Mouse (Mus musculus) fat pad, adult 2 months (tissue): ENCODE data around the gene Phf2.

Source experiments
- DNase-seq: peaks from one replicate; pipeline ENCODE4 v3.0.0-alpha.2; 2011; ENCODE audit warnings: low read depth, low spot score; ENCODE audit errors: extremely low read depth

Phf2 gene

GRCm38 (mm10) chr13:48858054-48858453, 12.9 kb downstream of the Phf2 start:
- no peak for DNase-seq

GRCm38 (mm10) chr13:48857246-48857932, 13.5 kb downstream of the Phf2 start:
- DNase-seq: no peak

DNA sequence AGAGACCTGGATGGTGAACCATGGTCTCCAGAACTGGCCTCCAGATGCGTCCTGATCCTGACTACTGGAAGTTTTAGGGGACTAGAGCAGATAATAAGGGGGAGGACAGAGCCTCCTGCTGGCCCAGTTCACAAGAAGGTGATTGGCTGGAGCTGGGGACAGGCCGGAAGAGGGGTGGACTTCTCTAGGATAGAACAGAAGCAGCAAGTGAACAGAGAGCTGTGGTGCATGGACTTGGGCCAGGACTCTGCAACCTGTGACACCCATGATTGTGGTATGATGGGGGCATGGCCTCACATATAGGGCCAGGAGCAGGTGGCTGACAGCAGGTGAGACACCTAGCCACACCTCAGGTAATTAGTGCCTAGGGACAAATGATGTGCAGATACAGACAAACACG, 17.0 kb downstream of the Phf2 start:
- no peak for DNase-seq

DNA sequence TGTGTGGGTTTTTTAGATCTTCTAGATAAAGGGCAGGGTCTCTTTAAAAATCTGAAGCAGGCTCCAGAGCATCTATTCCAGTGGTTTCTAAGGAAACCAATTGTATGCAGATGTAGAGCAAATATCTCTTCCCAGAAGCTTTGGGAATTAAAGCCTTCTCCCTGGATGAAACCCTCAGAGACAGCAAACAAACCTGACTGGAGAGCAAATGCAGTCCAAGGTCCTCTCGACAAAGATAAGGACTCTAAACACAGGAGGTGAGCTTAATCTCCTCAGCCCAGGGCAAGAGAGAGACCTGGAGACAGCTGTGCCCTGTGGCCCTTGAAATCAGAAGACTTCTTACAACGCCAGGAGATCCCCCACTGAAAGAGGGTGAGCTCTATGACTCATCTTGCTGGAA, 17.4 kb downstream of the Phf2 start:
- no peak for DNase-seq

DNA sequence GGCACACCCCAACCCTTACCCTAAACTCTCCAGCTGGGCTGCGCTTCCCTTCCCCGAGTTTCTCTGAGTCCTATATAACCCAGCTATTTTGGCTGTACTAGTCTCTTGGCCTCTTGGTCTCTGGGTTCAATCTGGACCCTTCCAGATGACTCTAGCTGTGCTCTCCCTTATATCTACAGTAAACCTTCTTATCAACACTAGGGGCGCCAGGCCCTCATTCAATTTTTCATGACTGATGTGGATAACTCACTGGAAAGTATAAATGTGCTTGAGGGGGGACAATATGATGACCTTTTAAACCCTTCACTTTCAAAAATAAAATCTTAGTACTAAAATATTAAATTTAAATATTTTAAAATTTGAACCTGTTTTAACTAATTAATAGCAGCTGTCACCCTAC, 18.1 kb downstream of the Phf2 start:
- no peak for DNase-seq

GRCm38 (mm10) chr13:48851719-48852118, 19.2 kb downstream of the Phf2 start:
- DNase-seq: no peak

DNA sequence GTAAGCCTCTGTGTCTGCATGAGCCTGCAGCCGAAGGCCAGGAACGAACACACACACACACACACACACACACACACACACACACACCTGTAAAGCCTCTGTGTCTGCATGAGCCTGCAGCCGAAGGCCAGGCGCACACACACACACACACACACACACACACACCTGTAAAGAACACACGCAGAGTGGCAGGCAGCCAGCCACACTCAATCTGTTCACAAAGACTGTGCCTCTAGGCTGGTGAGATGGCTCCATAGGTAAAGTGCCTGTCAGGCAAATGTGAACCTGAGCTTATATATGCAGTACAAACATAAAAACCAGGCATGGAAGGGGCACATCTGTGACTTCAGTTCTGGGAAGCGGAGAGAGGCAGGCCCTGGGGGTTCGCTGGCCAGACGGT, 20.1 kb downstream of the Phf2 start:
- no peak for DNase-seq

- no peak for DNase-seq
Observed at GRCm38 (mm10) chr13:48850326-48850725, 20.6 kb downstream of the Phf2 start.

DNA sequence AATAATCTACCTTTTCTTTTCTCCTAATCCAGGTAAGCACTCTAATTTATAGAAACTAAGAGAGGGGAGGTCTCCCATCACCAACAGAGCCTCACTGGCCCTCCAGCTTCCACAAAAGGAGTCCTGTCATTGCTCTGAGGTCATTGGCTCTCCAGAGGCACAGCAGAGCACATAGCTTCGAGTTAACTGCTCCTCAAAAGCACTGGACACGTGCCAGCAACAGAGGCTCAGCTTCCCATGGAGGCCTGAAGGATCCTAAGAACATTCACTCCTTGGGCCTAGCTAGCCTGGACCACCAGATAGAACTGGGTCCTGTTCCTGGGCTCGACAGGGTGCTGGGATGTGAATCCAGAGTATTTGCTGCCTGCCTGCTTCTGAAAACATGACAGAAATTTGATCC, 21.8 kb downstream of the Phf2 start:
- no peak for DNase-seq

DNA sequence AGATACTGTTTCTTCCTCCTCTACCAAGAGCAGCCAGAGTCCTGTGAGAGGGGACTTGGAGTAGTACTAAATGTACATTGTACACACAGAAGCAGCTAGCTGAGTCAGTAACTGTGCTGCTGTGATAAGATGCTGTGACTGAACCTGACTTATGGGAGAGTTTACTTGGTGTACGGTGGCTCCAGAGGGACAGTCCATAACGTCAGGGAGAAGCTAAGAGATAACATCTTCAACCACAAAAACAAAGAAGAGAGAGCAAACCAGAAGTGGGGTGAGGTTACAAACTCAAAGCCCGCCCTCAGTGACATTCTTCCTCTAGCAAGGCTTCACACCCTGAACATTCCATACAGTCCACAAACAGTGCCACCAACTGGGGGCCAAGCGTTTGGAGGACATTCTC, 25.6 kb downstream of the Phf2 start:
- no peak for DNase-seq

GRCm38 (mm10) chr13:48843530-48843929, 27.4 kb downstream of the Phf2 start:
- DNase-seq: no peak

DNA sequence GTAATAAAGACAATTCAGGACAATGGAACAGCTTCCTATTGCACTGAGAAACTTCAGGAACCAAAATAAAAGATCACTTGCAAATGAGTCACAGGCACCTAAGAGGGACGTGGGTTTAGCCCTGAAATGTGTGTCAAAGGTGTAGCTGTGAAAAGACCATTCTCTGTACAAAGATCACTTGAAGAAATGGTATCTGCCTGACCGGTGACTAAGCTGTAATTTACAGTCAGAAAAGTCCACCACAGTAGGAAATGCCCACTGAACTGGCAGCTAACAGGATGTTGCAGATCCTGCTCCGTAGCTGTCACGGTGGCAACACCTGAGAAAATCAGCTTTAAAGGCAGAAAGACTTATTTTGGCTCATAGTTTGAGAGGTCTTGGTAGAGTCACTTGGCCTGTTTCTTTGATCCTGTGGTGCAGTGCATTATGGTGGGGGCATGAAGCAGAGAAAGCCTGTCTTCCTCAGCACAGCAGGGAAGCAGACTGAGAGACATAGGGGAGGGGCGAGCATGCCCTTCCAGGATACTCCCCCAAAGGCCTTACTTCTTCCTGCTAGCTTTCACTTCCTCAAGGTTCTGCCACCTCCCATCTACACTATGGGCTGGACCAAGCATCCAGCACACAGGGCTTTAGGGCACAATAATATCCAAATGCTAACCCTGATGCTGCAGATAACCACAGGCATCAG, 28.9 kb downstream of the Phf2 start:
- DNase-seq: no peak

- no peak for DNase-seq
Observed at GRCm38 (mm10) chr13:48838284-48838683, 32.6 kb downstream of the Phf2 start.

DNA sequence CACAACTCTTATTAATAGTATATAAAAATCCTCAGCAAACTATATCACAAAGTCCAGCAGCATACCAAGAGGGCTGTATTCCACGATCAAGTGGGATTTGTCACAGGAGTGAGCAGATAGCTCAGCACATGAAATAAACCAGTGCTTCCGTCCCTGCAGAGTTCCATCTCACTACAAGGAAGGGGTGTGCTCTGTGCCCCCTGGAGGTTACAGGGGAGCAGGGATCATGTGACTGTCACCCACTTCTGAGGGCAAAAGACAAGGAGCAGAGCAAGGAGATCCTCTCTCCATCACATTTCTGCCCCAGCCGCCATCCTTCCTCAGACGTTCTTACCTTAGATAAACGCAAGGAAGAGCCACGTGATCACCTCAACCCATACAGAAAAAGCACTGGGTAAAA, 33.4 kb downstream of the Phf2 start:
- no peak for DNase-seq

DNA sequence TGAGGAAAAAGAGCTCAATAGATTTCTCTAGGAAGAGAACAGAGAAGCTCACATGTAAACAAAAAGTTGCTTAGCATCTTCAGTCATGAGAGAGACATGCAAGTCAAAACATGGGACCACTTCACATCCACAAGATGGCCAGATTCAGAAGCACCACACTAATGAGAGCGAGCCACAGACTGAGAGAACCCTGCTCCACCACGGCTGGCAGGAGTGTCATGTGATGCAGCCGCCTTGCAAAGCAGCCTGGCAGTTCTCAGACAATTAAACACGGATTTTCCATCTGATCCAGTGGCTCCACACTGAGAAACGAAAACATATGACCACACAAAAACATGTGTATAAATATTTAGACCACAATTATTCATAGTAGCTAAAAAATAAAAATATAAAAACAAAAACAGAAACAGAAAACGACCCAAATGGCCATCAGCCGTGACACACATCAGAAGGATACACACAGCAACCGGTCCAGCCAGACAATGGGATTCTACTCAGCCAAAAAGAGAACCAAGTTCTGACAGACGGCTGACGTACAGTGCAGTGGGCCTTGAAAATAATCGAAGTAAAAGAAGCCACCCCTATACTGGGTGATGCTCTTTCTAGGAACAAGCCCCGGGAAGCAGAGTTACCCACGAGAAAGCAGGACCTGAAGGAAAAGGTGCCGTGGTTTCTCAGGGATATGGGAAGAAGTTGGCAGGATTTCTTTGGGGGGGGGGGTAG, 40.2 kb downstream of the Phf2 start:
- DNase-seq: no peak

DNA sequence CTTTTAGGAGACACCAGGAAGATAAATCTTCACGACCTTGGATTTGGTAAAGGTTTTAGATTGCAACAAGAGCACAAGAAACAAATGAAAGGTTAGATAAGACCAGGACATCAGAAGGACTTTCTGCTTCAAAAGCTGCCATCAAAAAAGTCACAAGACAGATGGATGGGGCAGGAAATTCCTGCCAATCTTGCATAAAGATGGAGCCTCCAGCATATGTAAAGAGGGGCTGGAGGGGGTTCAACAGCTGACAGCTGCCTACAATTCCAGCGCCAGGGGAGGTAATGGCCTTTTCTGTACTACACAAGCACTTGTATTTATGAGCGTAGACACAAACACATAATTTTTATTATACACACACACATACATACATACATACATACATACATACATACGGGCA, 41.1 kb downstream of the Phf2 start:
- DNase-seq: no peak

- DNase-seq: no peak
Observed at GRCm38 (mm10) chr13:48822871-48823270, 48.0 kb downstream of the Phf2 start.

- no peak for DNase-seq
Observed at GRCm38 (mm10) chr13:48822288-48822687, 48.6 kb downstream of the Phf2 start.

- no peak for DNase-seq
Observed at GRCm38 (mm10) chr13:48819131-48819530, 51.8 kb downstream of the Phf2 start.

DNA sequence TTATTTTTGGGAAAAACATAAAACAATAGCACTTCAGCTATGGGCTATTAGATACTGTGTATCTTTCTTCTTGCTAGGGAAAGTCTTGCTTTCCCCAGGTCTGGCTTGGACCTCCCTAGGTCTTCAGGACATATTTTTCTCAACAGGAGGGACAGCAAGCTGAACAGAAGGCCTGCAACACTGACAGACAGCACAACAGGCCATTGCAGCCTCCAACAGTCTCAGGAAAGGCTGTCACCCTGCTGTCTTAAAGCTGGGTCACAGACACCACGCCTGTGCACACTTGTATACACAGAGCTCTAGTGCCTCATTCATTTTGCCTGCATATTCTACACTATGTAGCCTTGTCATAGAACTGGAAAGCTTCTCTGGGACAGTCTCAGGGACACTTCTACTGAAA, 56.5 kb downstream of the Phf2 start:
- no peak for DNase-seq

GRCm38 (mm10) chr13:48810991-48811390, 59.9 kb downstream of the Phf2 start:
- DNase-seq: no peak

DNA sequence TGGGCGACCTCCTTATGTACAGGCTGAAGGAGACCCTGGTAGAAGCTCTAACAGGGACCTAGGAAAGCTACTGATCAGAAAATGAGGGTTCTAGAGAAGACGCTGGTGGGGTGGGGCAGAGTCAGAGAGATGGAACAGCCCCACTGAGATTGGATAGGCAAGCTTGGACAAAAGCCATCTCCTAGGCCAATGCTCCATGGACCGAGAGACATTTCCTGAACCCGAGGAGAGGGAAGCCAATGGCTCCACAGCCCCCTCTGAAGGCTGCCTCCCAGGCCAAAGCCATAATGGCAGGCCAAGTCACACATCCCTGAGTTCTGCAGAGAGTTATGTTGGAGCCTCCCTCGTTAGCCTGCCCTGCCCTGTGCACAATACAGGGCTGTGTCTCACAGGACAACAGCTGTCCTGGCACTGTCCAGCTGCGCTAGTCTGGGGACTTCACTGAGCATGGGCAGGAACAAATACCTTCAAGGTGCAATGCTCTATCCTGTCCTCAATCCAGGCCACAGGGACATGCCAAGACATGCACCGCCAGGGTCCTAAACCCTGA, 60.6 kb downstream of the Phf2 start:
- no peak for DNase-seq
